Mouse (Mus musculus) heart, adult 10 weeks (tissue): ENCODE data around the gene Gstm6. TPM values are rescaled to one million over a fixed set of nuclear protein-coding genes. Genes with fewer than 3 reads are reported as not detected.

Experiments
- polyA plus RNA-seq: library from polyadenylated mRNA; stranded (reverse); fragments of 350-450 nt; fragmentation: Illumina TruSeq; extraction: RNeasy Lipid Tissue Mini Kit (QIAGEN cat#74804); gene quantifications from one replicate; pipeline ENCODE4 v1.2.3, GENCODE M21; 2014; ENCODE audit warnings: low read depth, low replicate concordance

Gene Gstm6
- polyA plus RNA-seq: 4.8 TPM

GRCm38 (mm10) chr3:107943239-107943990 lies at the start of gene Gstm6:
Gstm6 (minus strand) TSS chr3:107943749.

GRCm38 (mm10) chr3:107986041-107986562 lies 42.6 kb upstream of the Gstm6 start, which contains the start of gene Gstm2:
Gstm2 (minus strand) TSS chr3:107986453.

DNA sequence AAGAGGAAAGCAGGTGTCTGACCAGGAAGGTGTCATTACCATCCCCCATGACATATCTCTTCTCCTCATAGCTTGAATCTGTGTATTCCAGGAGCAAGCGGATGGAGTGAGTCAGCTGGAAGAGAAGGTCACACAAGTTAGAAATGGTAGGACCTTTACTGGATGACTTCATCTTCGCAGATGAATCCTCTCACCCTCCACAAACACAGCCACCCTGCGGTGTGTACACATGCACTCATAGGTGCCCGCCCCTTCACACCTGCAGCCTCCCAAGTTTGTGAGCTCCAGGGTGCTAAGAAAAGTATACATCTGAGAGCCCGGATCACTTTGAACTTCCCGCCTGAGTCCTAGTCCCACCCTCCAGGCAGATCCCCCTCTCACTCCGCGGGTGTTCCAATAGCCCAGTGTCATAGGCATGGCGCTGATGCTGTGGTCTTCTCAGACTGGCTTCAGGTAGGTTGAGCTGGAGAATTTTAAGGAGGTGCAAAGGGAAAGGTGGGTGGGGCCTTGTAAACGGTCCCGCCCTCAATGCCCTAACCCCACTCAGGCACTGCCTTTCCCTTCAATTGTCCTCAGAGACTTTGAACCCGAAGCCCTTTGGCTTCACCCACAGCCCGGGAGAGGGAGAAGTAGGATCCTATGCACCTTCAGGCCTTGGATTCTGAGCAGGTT lies 25.3 kb upstream of the Gstm6 start, which contains the start of gene Gstm3:
Gstm3 (minus strand) TSS at position 560 of the 672 bp plus-strand sequence.

GRCm38 (mm10) chr3:107931670-107932069 lies 11.9 kb downstream of the Gstm6 start, which contains the start of gene Gstm7:
Gstm7 (minus strand) TSS chr3:107931817.

GRCm38 (mm10) chr3:107895720-107896569 lies 47.6 kb downstream of the Gstm6 start, which contains the start of gene Gstm5:
Gstm5 (plus strand) TSS chr3:107895821.

Other genes starting within 250 kb of the Gstm6 start
- 79.7 TPM for gene Ahcyl1, start 247.2 kb downstream of the Gstm6 start, polyA plus RNA-seq
- 28.0 TPM for gene Csf1, start 183.3 kb downstream of the Gstm6 start, polyA plus RNA-seq
- not detected for gene Eps8l3, start 66.5 kb downstream of the Gstm6 start, polyA plus RNA-seq
- gene Gstm5, start 47.9 kb downstream of the Gstm6 start, polyA plus RNA-seq: 107 TPM
- gene Gstm7, start 11.9 kb downstream of the Gstm6 start, polyA plus RNA-seq: 75.0 TPM
- not detected for gene Gstm3, start 25.5 kb upstream of the Gstm6 start, polyA plus RNA-seq
- gene Gstm2, start 42.7 kb upstream of the Gstm6 start, polyA plus RNA-seq: 278 TPM
- 431 TPM for gene Gstm1, start 74.2 kb upstream of the Gstm6 start, polyA plus RNA-seq
- gene Gstm4, start 101.1 kb upstream of the Gstm6 start, polyA plus RNA-seq: 19.4 TPM
- gene Ampd2, start 142.9 kb upstream of the Gstm6 start, polyA plus RNA-seq: 8.7 TPM
- not detected for gene Gnat2, start 149.0 kb upstream of the Gstm6 start, polyA plus RNA-seq
- 20.3 TPM for gene Gnai3, start 202.4 kb upstream of the Gstm6 start, polyA plus RNA-seq
- gene Gpr61, start 211.1 kb upstream of the Gstm6 start, polyA plus RNA-seq: not detected
- gene Amigo1, start 242.6 kb upstream of the Gstm6 start, polyA plus RNA-seq: 16.1 TPM